Mouse (Mus musculus): ENCODE measurements at regions not wholly inside any gene's neighbourhood (a gene's known extent, or its start where the extent isn't known, plus 50 kb on each side); places are given as distances from the start of the nearest gene placed in this dataset.

DNA sequence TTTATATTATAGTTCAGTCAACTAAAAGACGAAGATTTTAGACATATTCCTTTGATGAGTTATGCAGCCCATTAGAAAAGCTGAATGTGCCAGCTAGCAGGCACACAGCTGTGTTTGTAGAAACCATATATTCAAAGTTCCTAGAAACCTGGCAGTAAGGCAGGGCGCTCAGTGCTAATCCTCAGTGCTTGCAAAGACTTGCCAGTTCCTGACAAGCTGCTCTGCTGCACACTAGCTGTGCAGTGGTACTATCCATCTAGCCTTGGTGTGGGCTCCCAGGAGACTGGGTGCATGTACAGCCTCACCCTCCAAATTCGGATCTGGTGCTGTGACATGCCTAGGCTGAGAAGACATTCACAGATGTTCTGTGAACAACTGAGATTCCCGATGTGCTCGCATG is 63.5 kb upstream of the Arhgap24 start:
- in situ Hi-C loops (cut with MboI; ENCODE audit: low pct_unique_long_range_greater_than_20kb in 1 of 2, low sequenced_read_pairs in 2 of 2, unreplicated experiment in 1 of 2): no loop called here

DNA sequence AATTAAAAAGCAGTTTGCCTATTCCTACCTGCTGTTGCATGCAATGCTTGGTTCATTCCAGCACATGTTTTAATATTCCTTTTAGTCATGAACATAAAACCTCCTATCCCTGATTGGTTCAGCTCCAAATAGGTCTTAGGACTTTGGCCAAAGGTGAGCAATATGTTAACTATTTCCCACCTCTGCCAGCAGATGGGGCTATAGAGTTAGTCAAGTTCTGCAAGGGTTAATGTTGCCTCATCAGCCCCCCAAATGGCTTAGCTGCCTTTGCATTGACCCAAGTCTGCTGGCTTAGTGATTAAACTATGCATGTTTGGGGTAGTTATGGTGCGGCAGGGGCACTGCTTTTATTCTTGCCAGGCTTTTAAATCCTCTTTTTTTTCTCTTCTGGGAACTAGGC is 62.1 kb upstream of the Arhgap24 start:
- in situ Hi-C loops (cut with MboI; ENCODE audit: low pct_unique_long_range_greater_than_20kb in 1 of 2, low sequenced_read_pairs in 2 of 2, unreplicated experiment in 1 of 2): no loop called here

DNA sequence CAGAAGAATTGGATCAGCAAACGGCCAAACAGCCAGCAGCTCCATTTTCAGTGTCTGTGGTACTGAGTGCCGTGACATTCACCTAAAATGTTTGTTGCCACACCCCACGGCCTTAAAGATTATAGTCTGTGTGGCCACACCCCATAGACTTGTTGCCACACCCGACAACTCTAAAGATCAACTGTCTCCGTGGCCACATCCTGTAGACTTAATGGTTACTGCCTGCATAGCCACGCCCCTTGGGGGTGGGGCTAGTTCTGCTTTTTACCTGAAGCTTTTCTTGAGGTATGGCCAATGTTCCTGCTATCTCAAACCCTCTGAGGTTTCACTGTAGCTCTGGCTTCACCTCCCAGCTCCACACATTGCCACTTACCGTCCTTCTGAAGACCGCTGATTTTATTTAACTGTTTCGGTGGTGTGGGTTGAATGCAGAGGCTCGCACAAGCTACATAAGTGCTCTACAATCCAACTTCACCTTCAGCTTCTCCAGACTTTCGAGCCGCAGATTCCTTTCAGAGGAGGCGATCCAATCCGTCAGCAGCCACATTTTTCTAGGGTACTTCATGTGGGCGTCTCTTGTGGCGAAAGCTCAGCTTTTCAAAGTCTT is 56.5 kb upstream of the Arhgap24 start:
- in situ Hi-C loops (cut with MboI; ENCODE audit: low pct_unique_long_range_greater_than_20kb in 1 of 2, low sequenced_read_pairs in 2 of 2, unreplicated experiment in 1 of 2): no loop called here

DNA sequence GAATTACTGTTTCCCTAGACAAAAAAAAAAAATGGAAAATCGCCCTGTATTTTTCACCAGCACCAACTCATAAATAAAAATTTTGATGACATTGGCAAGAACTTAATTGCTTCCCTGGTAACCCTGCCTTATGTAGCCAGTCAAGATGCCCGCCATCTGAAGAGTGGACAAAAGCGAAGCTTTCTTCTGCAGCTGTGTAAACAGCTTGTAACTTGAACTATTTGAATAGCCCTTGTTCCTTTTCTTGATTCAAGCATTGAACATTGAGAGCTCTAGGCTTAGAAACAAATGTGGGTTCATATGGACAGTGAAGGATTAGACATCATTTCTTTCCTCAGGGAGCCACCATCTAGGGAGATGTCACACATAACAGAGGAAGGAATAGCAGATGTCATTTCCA is 52.9 kb upstream of the Arhgap24 start:
- in situ Hi-C loops (cut with MboI; ENCODE audit: low pct_unique_long_range_greater_than_20kb in 1 of 2, low sequenced_read_pairs in 2 of 2, unreplicated experiment in 1 of 2): no loop called here
